Mouse (Mus musculus) kidney, adult 2 months (tissue): ENCODE results near the gene Dnaaf5. TPM values are rescaled to one million over a fixed set of nuclear protein-coding genes. Genes with fewer than 3 reads are reported as not detected.

Experiments used
- DNase-seq: peaks from one replicate; pipeline ENCODE4 v3.0.0; 2021
- H3K27ac ChIP-seq: fragments of 200-500 bp; 2 replicates; pipeline ENCODE4 v1.5.1; 2012; ENCODE audit warnings: low read depth, low read length, control low read depth, inconsistent platforms; ENCODE audit not compliant: insufficient read depth
- H3K27me3 ChIP-seq: fragments of 200-500 bp; replicated peaks from 2 replicates; pipeline ENCODE4 v1.6.1; 2012; ENCODE audit warnings: mild to moderate bottlenecking, moderate library complexity, low read length, inconsistent platforms; ENCODE audit not compliant: control insufficient read depth, insufficient read depth
- H3K36me3 ChIP-seq: fragments of 200-500 bp; 2 replicates; pipeline ENCODE4 v1.6.1; 2012; ENCODE audit warnings: mild to moderate bottlenecking, moderate library complexity, low read length, inconsistent platforms; ENCODE audit not compliant: control insufficient read depth, insufficient read depth
- H3K4me1 ChIP-seq: fragments of 200-500 bp; 2 replicates; pipeline ENCODE4 v1.6.1; 2011; ENCODE audit warnings: low read length; ENCODE audit not compliant: control insufficient read depth, insufficient read depth
- H3K4me3 ChIP-seq: fragments of 200-500 bp; 2 replicates; pipeline ENCODE4 v1.5.1; 2011; ENCODE audit warnings: mild to moderate bottlenecking, low read depth, low read length, control low read depth; ENCODE audit not compliant: insufficient read depth
- CTCF ChIP-seq: fragments of 200-500 bp; conservative IDR thresholded peaks from 2 replicates; pipeline ENCODE4 v1.5.1; 2011; ENCODE audit warnings: low read depth, mild to moderate bottlenecking, control low read depth, low read length, moderate library complexity, mixed read lengths; ENCODE audit not compliant: insufficient read depth, insufficient read length
- POLR2A ChIP-seq: fragments of 200-500 bp; IDR thresholded peaks from one replicate; pipeline ENCODE4 v1.6.1; 2011; ENCODE audit warnings: low read depth, low read length, control low read depth
- WGBS: fragments of 180-500 bp; shearing (Covaris S2); methylation state at CpG from one replicate; pipeline ENCODE4 v1.1.7; 2018; 5-methylcytosine and 5-hydroxymethylcytosine counted together
- polyA plus RNA-seq: library from polyadenylated mRNA; depleted of rRNA; stranded (reverse); fragments of >200 nt; gene quantifications from 2 replicates; pipeline ENCODE4 v1.2.3, GENCODE M21; 2012; rRNA removed

Dnaaf5 gene
- 16.3 and 17.5 TPM in 2 replicates for polyA plus RNA-seq

- TF ChIP-seq CTCF (no peak), POLR2A (no peak)
- peak within 1 kb of the TSS; percentile 45 for H3K27ac ChIP-seq
- DNase-seq = peak; percentile 99
- H3K36me3 ChIP-seq = no peaks in the 10 kb centered on the region
- peaks cover 3% of the 10 kb centered on the region; the same call in 1 of the 2 replicates for H3K4me1 ChIP-seq
- no peaks in the 10 kb centered on the region for H3K27me3 ChIP-seq
- peak within 1 kb of the TSS; percentile 88 for H3K4me3 ChIP-seq
- under 1% methylated on average over 87 of the region's 87 CpGs for WGBS
Measured at GRCm38 (mm10) chr5:139149681-139150602, at the start of gene Dnaaf5, which contains the start of gene Prkar1b. Dnaaf5 (plus strand) TSS chr5:139150223. Prkar1b (minus strand) TSS chr5:139150001.

DNA sequence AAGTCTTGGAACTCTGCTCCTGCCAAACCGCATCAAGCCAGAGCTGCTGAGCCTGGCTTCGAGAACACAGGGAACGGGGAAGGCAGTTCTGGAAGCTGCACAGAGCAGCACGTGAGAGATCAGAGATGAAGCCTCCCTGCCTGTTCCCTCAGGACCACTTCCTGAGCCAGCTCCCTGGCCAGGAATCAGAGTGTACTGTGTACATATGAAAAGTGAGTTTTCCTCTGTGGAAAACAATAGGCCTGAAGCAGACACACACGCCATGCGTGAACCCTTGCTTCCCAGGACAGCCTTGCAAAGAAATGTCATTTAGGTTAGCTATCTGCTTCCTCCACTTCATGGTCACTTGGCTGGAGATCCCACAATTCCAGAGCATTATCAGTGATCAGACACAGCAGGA, 48.2 kb upstream of the Dnaaf5 start:
- no peaks in the 10 kb centered on the region for H3K4me1 ChIP-seq
- no peaks in the 10 kb centered on the region for H3K36me3 ChIP-seq
- DNase-seq = no peak
- 67% methylated on average over 6 of the region's 6 CpGs for WGBS
- no peak overlapping the region for H3K4me3 ChIP-seq
- H3K27ac ChIP-seq = no peak overlapping the region
- no peak for TF ChIP-seq POLR2A
- TF ChIP-seq CTCF = no peak
- no peaks in the 10 kb centered on the region for H3K27me3 ChIP-seq

- WGBS = 68% methylated on average over 9 of the region's 9 CpGs
Measured at GRCm38 (mm10) chr5:139107815-139108214, 42.2 kb upstream of the Dnaaf5 start.

GRCm38 (mm10) chr5:139110140-139110855, 39.7 kb upstream of the Dnaaf5 start:
- H3K27ac ChIP-seq = no peak overlapping the region
- WGBS = 94% methylated on average over 2 of the region's 2 CpGs
- no peaks in the 10 kb centered on the region for H3K4me1 ChIP-seq
- no peak overlapping the region for H3K4me3 ChIP-seq
- TF ChIP-seq POLR2A (no peak), CTCF (no peak)
- H3K27me3 ChIP-seq = no peaks in the 10 kb centered on the region
- H3K36me3 ChIP-seq = no peaks in the 10 kb centered on the region
- DNase-seq = no peak

More at GRCm38 (mm10) chr5:139107815-139108214, 42.2 kb upstream of the Dnaaf5 start:
- no peak for DNase-seq
- H3K27me3 ChIP-seq = no peaks in the 10 kb centered on the region
- no peak for TF ChIP-seq POLR2A
- TF ChIP-seq CTCF = peak; percentile 53
- no peak overlapping the region for H3K27ac ChIP-seq
- H3K4me3 ChIP-seq = no peak overlapping the region
- H3K4me1 ChIP-seq = no peaks in the 10 kb centered on the region
- H3K36me3 ChIP-seq = no peaks in the 10 kb centered on the region

DNA sequence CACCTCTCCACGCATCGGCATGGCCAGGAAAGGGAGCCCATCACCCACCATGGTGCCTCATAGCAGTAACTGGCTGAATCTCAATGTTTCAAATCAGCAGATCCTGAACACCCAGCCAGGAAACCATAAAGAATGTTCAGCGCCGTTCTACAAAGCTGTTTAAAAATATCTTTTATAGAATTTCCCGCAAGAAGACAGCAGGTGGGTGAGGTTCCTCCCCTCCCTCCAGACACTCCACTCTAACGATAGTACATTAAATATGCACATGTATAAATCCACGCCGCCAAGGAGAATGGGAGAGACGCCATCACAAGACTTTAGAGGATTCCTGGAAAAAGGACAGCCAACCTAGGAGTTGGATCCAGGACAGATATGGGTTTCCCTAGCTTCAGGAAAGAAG, 38.0 kb upstream of the Dnaaf5 start:
- Histone ChIP-seq H3K4me3 (no peak overlapping the region), H3K27ac (no peak overlapping the region), H3K36me3 (no peaks in the 10 kb centered on the region), H3K4me1 (no peaks in the 10 kb centered on the region), H3K27me3 (no peaks in the 10 kb centered on the region)
- WGBS = 69% methylated on average over 9 of the region's 9 CpGs
- DNase-seq = no peak
- TF ChIP-seq CTCF (no peak), POLR2A (no peak)

DNA sequence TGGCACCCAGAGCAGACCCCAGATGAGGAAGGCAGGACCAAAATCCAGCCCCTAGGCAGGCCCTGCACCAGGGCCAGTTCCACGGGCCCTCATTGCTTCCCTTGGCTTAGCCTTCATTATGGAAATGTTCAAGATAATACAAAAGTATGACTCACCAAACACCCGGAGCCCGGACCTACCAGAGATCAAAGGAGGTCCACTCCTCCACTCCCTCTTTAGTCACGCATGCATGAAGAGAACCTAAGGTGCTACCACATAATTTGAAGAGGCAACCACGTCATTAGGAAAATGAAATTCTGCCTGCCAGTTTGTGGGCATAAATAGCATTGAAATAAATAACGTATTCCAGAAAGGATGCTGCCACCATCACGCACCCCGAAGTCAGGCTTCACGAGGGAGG, 37.6 kb upstream of the Dnaaf5 start:
- no peak for DNase-seq
- 59% methylated on average over 9 of the region's 9 CpGs for WGBS

GRCm38 (mm10) chr5:139114876-139115275, 35.1 kb upstream of the Dnaaf5 start:
- no peak for DNase-seq
- Histone ChIP-seq H3K4me3 (no peak overlapping the region), H3K27ac (no peak overlapping the region), H3K36me3 (no peaks in the 10 kb centered on the region), H3K4me1 (no peaks in the 10 kb centered on the region), H3K27me3 (no peaks in the 10 kb centered on the region)
- no peak for TF ChIP-seq POLR2A
- no peak for TF ChIP-seq CTCF
- 78% methylated on average over 4 of the region's 4 CpGs for WGBS

More for the DNA sequence above, 37.6 kb upstream of the Dnaaf5 start:
- TF ChIP-seq POLR2A (no peak), CTCF (no peak)
- no peaks in the 10 kb centered on the region for H3K27me3 ChIP-seq
- no peak overlapping the region for H3K4me3 ChIP-seq
- H3K4me1 ChIP-seq = no peaks in the 10 kb centered on the region
- no peak overlapping the region for H3K27ac ChIP-seq
- no peaks in the 10 kb centered on the region for H3K36me3 ChIP-seq
